Mouse (Mus musculus) MEL (cell line): ENCODE measurements at regions not wholly inside any gene's neighbourhood (a gene's known extent, or its start where the extent isn't known, plus 50 kb on each side); places are given as distances from the start of the nearest gene placed in this dataset.

Experiments used
- DNase-seq: peaks from one replicate; pipeline ENCODE4 v3.0.0; 2011; ENCODE audit warnings: low read depth, low spot score
- H3K27ac ChIP-seq: 2 replicates; pipeline ENCODE4 v1.5.1; 2012; ENCODE audit warnings: low read depth, mild to moderate bottlenecking, control low read depth, low read length, moderate library complexity; ENCODE audit not compliant: control insufficient read depth
- H3K27me3 ChIP-seq, 2 experiments: fragments of 150-350 bp in 1 of 2; sonication (generic) in 1 of 2; 2 replicates each; pipeline ENCODE4 v1.6.1; 2012; ENCODE audit warnings: low read length in 2 of 2, mild to moderate bottlenecking in 2 of 2, improper control_type of control experiment in 1 of 2, moderate library complexity in 1 of 2; ENCODE audit not compliant: insufficient read depth in 2 of 2, control insufficient read depth in 1 of 2
- H3K36me3 ChIP-seq, 2 experiments: 2 replicates each; pipeline ENCODE4 v1.6.1; 2012 to 2014; ENCODE audit warnings: low read length in 2 of 2, improper control_type of control experiment in 1 of 2, inconsistent platforms in 1 of 2, mild to moderate bottlenecking in 1 of 2; ENCODE audit not compliant: insufficient read depth in 2 of 2, control insufficient read depth in 1 of 2
- H3K4me1 ChIP-seq, 2 experiments: fragments of 150-350 bp in 1 of 2; sonication (generic) in 1 of 2; 2 replicates each; pipeline ENCODE4 v1.6.1; 2012; ENCODE audit warnings: low read length in 2 of 2, improper control_type of control experiment in 1 of 2, mild to moderate bottlenecking in 1 of 2; ENCODE audit not compliant: insufficient read depth in 2 of 2, control insufficient read depth in 1 of 2
- H3K4me3 ChIP-seq, 2 experiments: fragments of 150-350 bp in 1 of 2; sonication (generic) in 1 of 2; 2 replicates each; pipeline ENCODE4 v1.5.1; 2012; ENCODE audit warnings: low read depth in 2 of 2, low read length in 2 of 2, mild to moderate bottlenecking in 2 of 2, moderate library complexity in 2 of 2, control low read depth in 1 of 2, improper control_type of control experiment in 1 of 2; ENCODE audit not compliant: control insufficient read depth in 1 of 2, insufficient read depth in 1 of 2
- H3K79me2 ChIP-seq: 2 replicates; pipeline ENCODE4 v1.6.1; 2012; ENCODE audit warnings: mild to moderate bottlenecking, low read length, moderate library complexity; ENCODE audit not compliant: control insufficient read depth, poor library complexity, insufficient read depth
- H3K9ac ChIP-seq: 2 replicates; pipeline ENCODE4 v1.6.1; 2012; ENCODE audit warnings: low read depth, mild to moderate bottlenecking, control low read depth, low read length, moderate library complexity; ENCODE audit not compliant: control insufficient read depth, poor library complexity, severe bottlenecking
- H3K9me3 ChIP-seq: fragments of 150-350 bp; sonication (generic); replicated peaks from 2 replicates; pipeline ENCODE4 v1.6.1; 2012; ENCODE audit warnings: mild to moderate bottlenecking, low read length, improper control_type of control experiment, moderate library complexity; ENCODE audit not compliant: insufficient read depth
- BHLHE40 ChIP-seq: IDR thresholded peaks from 2 replicates; pipeline ENCODE4 v1.6.1; 2012; ENCODE audit warnings: low read depth, mild to moderate bottlenecking, inconsistent platforms, low read length, improper control_type of control experiment, borderline replicate concordance
- CHD1 ChIP-seq: IDR thresholded peaks from 2 replicates; pipeline ENCODE4 v1.6.1; 2012; ENCODE audit warnings: low read depth, mild to moderate bottlenecking, inconsistent platforms, low read length, improper control_type of control experiment
- CHD2 ChIP-seq: IDR thresholded peaks from 2 replicates; pipeline ENCODE4 v1.6.1; 2011; ENCODE audit warnings: low read length, improper control_type of control experiment
- CTCF ChIP-seq, 3 experiments: IDR thresholded peaks in 2 of 3; conservative IDR thresholded peaks in 1 of 3; 2 replicates each; pipeline ENCODE4 v1.5.1; 2011 to 2012; ENCODE audit warnings: low read length in 3 of 3, low read depth in 2 of 3, mild to moderate bottlenecking in 2 of 3, improper control_type of control experiment in 1 of 3, inconsistent platforms in 1 of 3, mixed read lengths in 1 of 3, moderate library complexity in 1 of 3; ENCODE audit not compliant: control insufficient read depth in 1 of 3, insufficient read depth in 1 of 3, poor library complexity in 1 of 3, severe bottlenecking in 1 of 3
- E2F4 ChIP-seq: IDR thresholded peaks from 2 replicates; pipeline ENCODE4 v1.6.1; 2011; ENCODE audit warnings: low read depth, low read length, improper control_type of control experiment, borderline replicate concordance
- EP300 ChIP-seq, 2 experiments: IDR thresholded peaks; 2 replicates each; pipeline ENCODE4 v1.6.1; 2011; ENCODE audit warnings: improper control_type of control experiment in 2 of 2, low read length in 2 of 2, low read depth in 1 of 2, mild to moderate bottlenecking in 1 of 2
- ETS1 ChIP-seq: IDR thresholded peaks from 2 replicates; pipeline ENCODE4 v1.6.1; 2012; ENCODE audit warnings: low read depth, mild to moderate bottlenecking, inconsistent platforms, low read length, improper control_type of control experiment, moderate library complexity
- GABPA ChIP-seq: IDR thresholded peaks from 2 replicates; pipeline ENCODE4 v1.6.1; 2012; ENCODE audit warnings: low read depth, mild to moderate bottlenecking, inconsistent platforms, low read length, improper control_type of control experiment, moderate library complexity
- GATA1 ChIP-seq: IDR thresholded peaks from 2 replicates; pipeline ENCODE4 v1.6.1; 2011; ENCODE audit warnings: low read depth, low read length, improper control_type of control experiment
- HCFC1 ChIP-seq: IDR thresholded peaks from 2 replicates; pipeline ENCODE4 v1.6.1; 2012; ENCODE audit warnings: low read depth, mild to moderate bottlenecking, inconsistent platforms, low read length, improper control_type of control experiment, moderate library complexity
- KAT2A ChIP-seq: conservative IDR thresholded peaks from 2 replicates; pipeline ENCODE4 v1.6.1; 2012; ENCODE audit warnings: low read depth, low read length, improper control_type of control experiment, inconsistent platforms
- MAFK ChIP-seq: IDR thresholded peaks from 2 replicates; pipeline ENCODE4 v1.6.1; 2011; ENCODE audit warnings: low read depth, mild to moderate bottlenecking, low read length, improper control_type of control experiment, borderline replicate concordance
- MAZ ChIP-seq: IDR thresholded peaks from 2 replicates; pipeline ENCODE4 v1.6.1; 2012; ENCODE audit warnings: low read depth, mild to moderate bottlenecking, inconsistent platforms, low read length, improper control_type of control experiment
- MEF2A ChIP-seq: IDR thresholded peaks from 2 replicates; pipeline ENCODE4 v1.6.1; 2014; ENCODE audit warnings: low read depth, mild to moderate bottlenecking, inconsistent platforms, low read length, improper control_type of control experiment; ENCODE audit not compliant: poor library complexity, insufficient replicate concordance, severe bottlenecking; ENCODE audit errors: extremely low read depth
- MXI1 ChIP-seq: IDR thresholded peaks from 2 replicates; pipeline ENCODE4 v1.6.1; 2011; ENCODE audit warnings: mild to moderate bottlenecking, low read depth, low read length, improper control_type of control experiment
- MYB ChIP-seq: IDR thresholded peaks from 2 replicates; pipeline ENCODE4 v1.6.1; 2011; ENCODE audit warnings: mild to moderate bottlenecking, low read depth, low read length, improper control_type of control experiment
- MYC ChIP-seq: IDR thresholded peaks from 2 replicates; pipeline ENCODE4 v1.6.1; 2011; ENCODE audit warnings: low read depth, mild to moderate bottlenecking, low read length, improper control_type of control experiment, moderate library complexity
- NELFE ChIP-seq: IDR thresholded peaks from 2 replicates; pipeline ENCODE4 v1.6.1; 2011; ENCODE audit warnings: low read depth, low read length, improper control_type of control experiment
- POLR2A ChIP-seq, 2 experiments: IDR thresholded peaks; 2 replicates each; pipeline ENCODE4 v1.6.1; 2011 to 2012; ENCODE audit warnings: low read length in 2 of 2, mild to moderate bottlenecking in 2 of 2, control low read depth in 1 of 2, improper control_type of control experiment in 1 of 2, low read depth in 1 of 2, moderate library complexity in 1 of 2; ENCODE audit not compliant: control insufficient read depth in 1 of 2, insufficient read depth in 1 of 2, poor library complexity in 1 of 2
- POLR2AphosphoS5 ChIP-seq: IDR thresholded peaks from 2 replicates; pipeline ENCODE4 v1.6.1; 2012; ENCODE audit warnings: low read depth, borderline replicate concordance, mild to moderate bottlenecking, inconsistent platforms, low read length, moderate library complexity, mixed read lengths
- RAD21 ChIP-seq: IDR thresholded peaks from 2 replicates; pipeline ENCODE4 v1.6.1; 2011; ENCODE audit warnings: mild to moderate bottlenecking, low read depth, low read length, improper control_type of control experiment
- TAL1 ChIP-seq: IDR thresholded peaks from 2 replicates; pipeline ENCODE4 v1.6.1; 2012; ENCODE audit warnings: mild to moderate bottlenecking, inconsistent platforms, low read length, moderate library complexity, mixed read lengths
- TCF12 ChIP-seq: IDR thresholded peaks from 2 replicates; pipeline ENCODE4 v1.6.1; 2014; ENCODE audit warnings: low read depth, mild to moderate bottlenecking, inconsistent platforms, low read length, improper control_type of control experiment, moderate library complexity
- UBTF ChIP-seq: IDR thresholded peaks from 2 replicates; pipeline ENCODE4 v1.6.1; 2012; ENCODE audit warnings: low read depth, mild to moderate bottlenecking, inconsistent platforms, low read length, improper control_type of control experiment, moderate library complexity, borderline replicate concordance; ENCODE audit not compliant: insufficient read depth
- USF1 ChIP-seq: IDR thresholded peaks from 2 replicates; pipeline ENCODE4 v1.6.1; 2014; ENCODE audit warnings: low read depth, mild to moderate bottlenecking, inconsistent platforms, low read length, improper control_type of control experiment, moderate library complexity
- USF2 ChIP-seq, 2 experiments: IDR thresholded peaks; 2 replicates each; pipeline ENCODE4 v1.6.1; 2011 to 2012; ENCODE audit warnings: improper control_type of control experiment in 2 of 2, low read length in 2 of 2, borderline replicate concordance in 1 of 2, inconsistent platforms in 1 of 2, low read depth in 1 of 2, mild to moderate bottlenecking in 1 of 2; ENCODE audit not compliant: insufficient read depth in 1 of 2
- ZC3H11A ChIP-seq: IDR thresholded peaks from 2 replicates; pipeline ENCODE4 v1.6.1; 2012; ENCODE audit warnings: low read depth, mild to moderate bottlenecking, inconsistent platforms, low read length, improper control_type of control experiment
- ZKSCAN1 ChIP-seq: IDR thresholded peaks from 2 replicates; pipeline ENCODE4 v1.6.1; 2012; ENCODE audit warnings: low read depth, mild to moderate bottlenecking, inconsistent platforms, low read length, improper control_type of control experiment, moderate library complexity
- ZMIZ1 ChIP-seq: IDR thresholded peaks from 2 replicates; pipeline ENCODE4 v1.6.1; 2012; ENCODE audit warnings: low read depth, mild to moderate bottlenecking, inconsistent platforms, low read length, improper control_type of control experiment, moderate library complexity
- ZNF384 ChIP-seq: IDR thresholded peaks from 2 replicates; pipeline ENCODE4 v1.6.1; 2012; ENCODE audit warnings: low read depth, mild to moderate bottlenecking, inconsistent platforms, low read length, improper control_type of control experiment

DNA sequence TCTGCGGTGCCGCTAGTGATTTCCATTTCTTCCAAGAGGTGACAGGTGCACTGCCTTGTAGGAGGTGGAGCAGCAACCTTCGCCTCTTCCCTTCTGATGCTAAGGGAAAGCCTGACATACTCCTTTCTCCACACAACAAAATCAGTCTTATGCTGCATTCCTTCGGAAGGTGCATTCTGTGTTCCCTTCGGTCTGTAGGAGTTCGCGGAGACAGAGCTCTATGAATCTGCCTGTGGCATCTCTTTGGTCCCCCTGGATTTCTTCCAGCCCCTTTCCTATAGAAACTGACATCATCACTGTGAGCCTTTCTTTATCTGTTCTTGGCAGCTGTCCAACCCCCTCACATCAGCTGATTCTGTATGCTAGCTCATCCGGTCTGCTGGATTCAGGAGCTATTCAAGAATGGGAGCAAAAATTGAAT, 112.7 kb downstream of the Akr1d1 start:
- no peak overlapping the region for H3K27ac ChIP-seq
- no peaks in the 10 kb centered on the region for H3K27me3 ChIP-seq
- H3K79me2 ChIP-seq, result no peaks in the 10 kb centered on the region
- DNase-seq, result no peak
- no peak overlapping the region for H3K9ac ChIP-seq
- no peaks in the 10 kb centered on the region for H3K9me3 ChIP-seq
- no peaks in the 10 kb centered on the region for H3K4me1 ChIP-seq
- no peaks in the 10 kb centered on the region for H3K36me3 ChIP-seq
- H3K4me3 ChIP-seq, result no peak overlapping the region
- TF ChIP-seq GABPA (no peak), POLR2AphosphoS5 (no peak), ZNF384 (no peak), KAT2A (no peak), ZMIZ1 (no peak), UBTF (no peak), MEF2A (no peak), USF1 (no peak), BHLHE40 (no peak), ZC3H11A (no peak), E2F4 (no peak), CHD1 (no peak), ETS1 (no peak), RAD21 (no peak), USF2 (IDR thresholded peaks at IDR 0.05; ENCODE audit: borderline replicate concordance in 1 of 2, insufficient read depth in 1 of 2, low read depth in 1 of 2, low read length in 2 of 2) (no peak), MYB (no peak), EP300 (IDR thresholded peaks at IDR 0.05; ENCODE audit: low read depth in 1 of 2, low read length in 2 of 2) (no peak), ZKSCAN1 (no peak), NELFE (no peak)

DNA sequence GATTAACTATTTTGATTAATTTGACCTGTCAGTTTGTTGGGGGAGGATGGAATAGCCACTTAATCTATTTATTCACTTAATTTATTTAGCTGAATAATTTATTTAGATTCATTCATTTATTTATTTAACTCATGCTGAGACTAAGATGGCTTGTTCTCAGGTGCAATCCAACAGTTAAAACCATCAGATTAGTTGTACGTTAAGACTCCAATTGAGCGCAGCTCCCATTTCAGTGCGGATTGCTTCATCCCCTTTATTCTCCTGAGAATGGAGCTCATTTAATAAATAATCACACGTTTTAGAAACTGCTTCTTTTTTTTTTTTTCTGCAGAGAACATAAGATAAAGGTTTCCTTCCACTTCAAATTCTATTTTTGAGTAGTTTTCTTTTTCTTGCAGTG, 113.2 kb downstream of the Akr1d1 start:
- Histone ChIP-seq H3K27ac (no peak overlapping the region), H3K36me3 (no peaks in the 10 kb centered on the region), H3K4me1 (no peaks in the 10 kb centered on the region), H3K27me3 (no peaks in the 10 kb centered on the region), H3K9me3 (no peaks in the 10 kb centered on the region), H3K9ac (no peak overlapping the region), H3K4me3 (no peak overlapping the region), H3K79me2 (no peaks in the 10 kb centered on the region)
- TF ChIP-seq ZNF384, result no peak
- TF ChIP-seq TAL1, result no peak
- no peak for TF ChIP-seq CHD2
- no peak for TF ChIP-seq CTCF (IDR thresholded peaks at IDR 0.05 in 2 of 3, conservative IDR thresholded peaks at IDR 0.05 in 1 of 3; ENCODE audit: control insufficient read depth in 1 of 3, insufficient read depth in 1 of 3, low read depth in 2 of 3, low read length in 3 of 3, poor library complexity in 1 of 3, severe bottlenecking in 1 of 3)
- no peak for TF ChIP-seq MAFK
- no peak for TF ChIP-seq GATA1
- no peak for TF ChIP-seq MAZ
- no peak for TF ChIP-seq ZC3H11A
- TF ChIP-seq HCFC1, result no peak
- TF ChIP-seq BHLHE40, result no peak
- TF ChIP-seq NELFE, result no peak
- TF ChIP-seq MXI1, result no peak
- TF ChIP-seq POLR2A (IDR thresholded peaks at IDR 0.05; ENCODE audit: control insufficient read depth in 1 of 2, insufficient read depth in 1 of 2, low read depth in 1 of 2, low read length in 2 of 2, poor library complexity in 1 of 2), result no peak
- TF ChIP-seq USF2 (IDR thresholded peaks at IDR 0.05; ENCODE audit: borderline replicate concordance in 1 of 2, insufficient read depth in 1 of 2, low read depth in 1 of 2, low read length in 2 of 2), result no peak
- TF ChIP-seq TCF12, result no peak
- no peak for TF ChIP-seq MYC
- DNase-seq, result no peak
